Mouse (Mus musculus) heart, embryonic 12.5 days (tissue): Measurements from ENCODE around the gene Cutc. TPM values are rescaled to one million over a fixed set of nuclear protein-coding genes. Genes with fewer than 3 reads are reported as not detected.

Experiments used
- ATAC-seq: fragments of 200-750 bp; cut with Nextera tagmentation; 2 replicates; pipeline ENCODE4 v1.8.0; 2017; ENCODE audit warnings: moderate TSS enrichment, moderate library complexity; ENCODE audit not compliant: insufficient number of reproducible peaks, low FRiP score
- H3K27ac ChIP-seq: fragments of 300-500 bp; sonication (generic); 2 replicates; pipeline ENCODE4 v1.5.1; 2016; ENCODE audit warnings: mild to moderate bottlenecking, moderate library complexity; ENCODE audit not compliant: poor library complexity, severe bottlenecking
- H3K27me3 ChIP-seq: fragments of 300-500 bp; sonication (generic); replicated peaks from 2 replicates; pipeline ENCODE4 v1.6.1; 2016; ENCODE audit warnings: mild to moderate bottlenecking, moderate library complexity
- H3K36me3 ChIP-seq: fragments of 300-500 bp; sonication (generic); 2 replicates; pipeline ENCODE4 v1.6.1; 2016; ENCODE audit warnings: mild to moderate bottlenecking, moderate library complexity
- H3K4me1 ChIP-seq: fragments of 300-500 bp; sonication (generic); replicated peaks from 2 replicates; pipeline ENCODE4 v1.6.1; 2016; ENCODE audit warnings: mild to moderate bottlenecking
- H3K4me2 ChIP-seq: fragments of 300-500 bp; sonication (generic); 2 replicates; pipeline ENCODE4 v1.6.1; 2016; ENCODE audit warnings: mild to moderate bottlenecking, moderate library complexity
- H3K4me3 ChIP-seq: fragments of 300-500 bp; sonication (generic); 2 replicates; pipeline ENCODE4 v1.5.1; 2016; ENCODE audit warnings: mild to moderate bottlenecking
- H3K9ac ChIP-seq: fragments of 300-500 bp; sonication (generic); 2 replicates; pipeline ENCODE4 v1.6.1; 2016; ENCODE audit warnings: mild to moderate bottlenecking, moderate library complexity
- H3K9me3 ChIP-seq: fragments of 300-500 bp; sonication (generic); replicated peaks from 2 replicates; pipeline ENCODE4 v1.6.1; 2016; ENCODE audit warnings: mild to moderate bottlenecking, moderate library complexity
- WGBS: fragments of 180-500 bp; shearing (Covaris S2); methylation state at CpG from one replicate; pipeline ENCODE4 v1.1.7; 2016; 5-methylcytosine and 5-hydroxymethylcytosine counted together
- polyA plus RNA-seq: library from polyadenylated mRNA; unstranded; fragments of >200 nt; fragmentation: Nextera tagmentation; extraction: Ambion mirVana; gene quantifications from 2 replicates; pipeline ENCODE4 v1.2.1, GENCODE M21; 2016

Cutc gene
- polyA plus RNA-seq, 1 experiment from 2014 or later = 8.3 TPM

DNA sequence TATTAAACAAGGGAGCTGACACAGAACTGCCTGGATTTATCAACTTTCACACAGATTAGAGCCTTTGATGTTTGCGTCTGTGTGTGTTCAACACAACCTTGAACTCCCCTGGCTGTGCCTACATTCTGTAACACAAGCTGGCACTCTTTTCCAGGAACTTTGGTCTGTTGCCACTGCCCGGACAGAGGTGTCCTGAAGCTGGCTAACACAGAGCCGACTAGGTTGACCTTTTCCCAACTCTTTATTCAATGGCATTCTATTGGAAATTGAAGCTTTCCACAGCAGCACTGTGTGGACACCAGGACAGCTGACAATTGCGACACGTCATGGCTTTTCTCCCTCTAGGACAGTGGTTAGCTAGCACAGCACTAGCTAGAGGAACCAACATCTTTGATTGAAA, 44.4 kb downstream of the Cutc start:
- Histone ChIP-seq H3K4me3 (no peak overlapping the region), H3K27ac (no peak overlapping the region), H3K27me3 (no peaks in the 10 kb centered on the region), H3K9ac (no peak overlapping the region), H3K9me3 (no peaks in the 10 kb centered on the region), H3K4me2 (no peak overlapping the region), H3K36me3 (no peaks in the 10 kb centered on the region), H3K4me1 (no peaks in the 10 kb centered on the region)
- WGBS = 62% methylated on average over 5 of the region's 5 CpGs
- no peak for ATAC-seq

DNA sequence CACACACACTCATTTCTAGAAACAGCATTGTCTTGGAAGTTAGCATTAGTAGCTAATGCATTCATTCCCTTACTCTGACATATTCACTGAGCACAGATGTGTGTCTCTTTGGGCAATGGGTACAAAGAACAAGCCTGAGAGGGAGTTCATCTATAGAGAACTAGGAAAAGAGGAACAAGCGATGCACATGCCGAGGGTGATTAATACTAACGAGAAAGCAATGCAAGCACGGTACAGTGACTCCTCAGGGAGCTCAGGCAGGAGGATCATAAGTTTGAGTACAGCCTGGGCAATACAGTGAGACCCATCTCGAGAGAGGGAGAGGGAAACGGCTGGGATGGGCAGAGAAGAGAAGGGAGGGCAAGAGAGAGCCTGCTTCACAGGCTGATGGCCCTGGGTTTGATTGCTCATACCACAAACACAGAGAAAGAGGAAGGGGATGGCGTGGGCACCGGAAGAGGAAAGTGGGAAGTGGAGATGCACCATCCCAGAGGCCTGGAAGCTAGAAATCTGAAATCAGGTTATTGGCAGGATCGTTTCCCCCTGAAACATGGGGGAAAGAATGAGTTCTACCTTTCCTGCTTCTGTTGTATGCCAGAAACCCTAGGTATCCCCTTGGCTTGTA, 48.7 kb downstream of the Cutc start:
- no peaks in the 10 kb centered on the region for H3K9me3 ChIP-seq
- no peaks in the 10 kb centered on the region for H3K4me1 ChIP-seq
- H3K27ac ChIP-seq = no peak overlapping the region
- no peak overlapping the region for H3K9ac ChIP-seq
- H3K36me3 ChIP-seq = no peaks in the 10 kb centered on the region
- ATAC-seq = no peak
- no peak overlapping the region for H3K4me3 ChIP-seq
- no peaks in the 10 kb centered on the region for H3K27me3 ChIP-seq
- 69% methylated on average over 9 of the region's 9 CpGs for WGBS
- H3K4me2 ChIP-seq = no peak overlapping the region

DNA sequence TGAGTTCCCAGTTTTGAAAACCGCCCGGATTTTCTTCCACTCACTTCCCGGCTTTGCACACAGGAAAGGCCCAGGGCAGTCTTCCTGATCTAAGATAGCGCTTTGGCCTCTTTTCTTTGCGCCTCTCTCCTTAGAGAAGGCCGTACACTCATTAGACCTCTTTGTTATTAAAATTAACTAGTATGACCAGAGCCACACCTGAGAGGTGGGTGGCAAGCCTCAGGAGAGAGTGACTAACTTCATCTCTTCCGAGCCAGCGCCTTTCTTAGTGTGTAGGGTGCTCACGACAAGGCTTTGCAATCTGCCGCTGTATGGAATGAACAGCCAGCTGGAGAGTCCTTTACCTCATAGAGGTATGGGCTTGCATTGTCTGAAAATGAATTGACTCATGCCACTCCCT, 51.1 kb downstream of the Cutc start:
- H3K9ac ChIP-seq = no peak overlapping the region
- no peak overlapping the region for H3K27ac ChIP-seq
- no peaks in the 10 kb centered on the region for H3K27me3 ChIP-seq
- H3K4me2 ChIP-seq = no peak overlapping the region
- no peak for ATAC-seq
- no peaks in the 10 kb centered on the region for H3K9me3 ChIP-seq
- 72% methylated on average over 10 of the region's 10 CpGs for WGBS
- no peak overlapping the region for H3K4me3 ChIP-seq
- H3K4me1 ChIP-seq = no peaks in the 10 kb centered on the region
- no peaks in the 10 kb centered on the region for H3K36me3 ChIP-seq

DNA sequence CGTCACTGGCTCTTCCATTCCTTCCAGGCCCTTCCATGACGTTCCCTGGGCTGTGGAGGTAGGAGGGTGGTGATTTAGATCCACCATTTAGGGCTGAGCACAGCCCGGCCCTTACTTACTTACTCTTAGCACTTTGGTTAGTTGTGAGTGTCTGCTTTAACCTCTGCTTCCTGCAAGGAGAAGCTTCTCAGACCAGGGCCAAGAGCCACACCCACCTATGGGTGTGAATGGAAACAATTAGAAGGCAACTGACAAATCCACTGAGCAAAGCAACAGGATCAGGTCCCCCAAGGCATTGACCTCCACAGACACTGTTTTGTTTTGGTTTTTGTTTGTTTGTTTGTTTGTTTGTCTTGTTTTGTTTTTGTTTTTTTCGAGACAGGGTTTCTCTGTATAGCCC, 56.5 kb downstream of the Cutc start:
- H3K27me3 ChIP-seq = no peaks in the 10 kb centered on the region
- H3K9ac ChIP-seq = no peak overlapping the region
- H3K36me3 ChIP-seq = no peaks in the 10 kb centered on the region
- H3K4me1 ChIP-seq = 0 out of 2 replicates have a peak, but pooled peaks cover 4% of the 10 kb centered on the region
- no peak overlapping the region for H3K4me2 ChIP-seq
- no peaks in the 10 kb centered on the region for H3K9me3 ChIP-seq
- no peak for ATAC-seq
- 37% methylated on average over 4 of the region's 4 CpGs for WGBS
- no peak overlapping the region for H3K27ac ChIP-seq
- no peak overlapping the region for H3K4me3 ChIP-seq

DNA sequence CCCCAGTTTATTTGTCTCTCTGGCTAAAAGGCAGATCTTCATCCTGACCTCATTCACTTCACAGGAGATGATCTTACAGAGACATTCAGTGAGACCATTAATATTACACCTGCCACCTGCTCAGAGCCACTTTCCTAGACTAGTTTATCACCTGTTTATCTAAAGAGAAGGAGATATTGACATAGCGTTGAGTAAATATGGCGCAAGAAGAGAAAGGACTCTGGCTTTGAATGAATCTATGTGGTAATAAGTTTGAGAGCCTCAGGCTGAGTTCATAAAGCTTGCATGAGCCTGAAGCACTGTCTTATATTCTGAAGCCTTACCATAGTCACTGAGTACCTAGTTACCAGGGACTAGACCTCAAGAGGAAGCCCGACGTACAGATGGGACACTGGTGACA, 58.6 kb downstream of the Cutc start:
- Histone ChIP-seq H3K9ac (no peak overlapping the region), H3K27me3 (no peaks in the 10 kb centered on the region), H3K36me3 (no peaks in the 10 kb centered on the region), H3K9me3 (no peaks in the 10 kb centered on the region), H3K4me1 (0 out of 2 replicates have a peak, but pooled peaks cover 6% of the 10 kb centered on the region), H3K27ac (no peak overlapping the region), H3K4me3 (no peak overlapping the region), H3K4me2 (no peak overlapping the region)
- WGBS = 87% methylated on average over 4 of the region's 4 CpGs
- no peak for ATAC-seq

DNA sequence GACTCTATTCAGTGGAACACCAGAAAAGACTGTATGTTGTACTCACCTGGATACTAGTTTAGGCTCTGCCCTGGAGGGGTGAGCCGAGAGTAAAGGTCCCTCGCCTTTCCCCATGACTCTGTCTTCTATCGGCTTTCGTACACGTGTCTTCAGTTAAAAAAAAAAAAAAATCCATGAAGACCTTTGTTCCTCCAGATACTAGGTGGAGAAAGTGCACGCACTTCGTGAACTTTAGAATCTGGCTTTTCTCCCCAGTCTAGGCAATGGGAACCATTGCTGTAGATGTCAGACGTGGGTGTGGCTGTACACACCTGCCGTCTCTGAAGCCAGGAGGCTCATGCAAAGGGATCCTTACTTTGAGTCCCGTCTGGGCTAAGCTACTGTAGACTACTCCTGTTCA, 60.5 kb downstream of the Cutc start:
- H3K9ac ChIP-seq = no peak overlapping the region
- WGBS = 78% methylated on average over 10 of the region's 10 CpGs

DNA sequence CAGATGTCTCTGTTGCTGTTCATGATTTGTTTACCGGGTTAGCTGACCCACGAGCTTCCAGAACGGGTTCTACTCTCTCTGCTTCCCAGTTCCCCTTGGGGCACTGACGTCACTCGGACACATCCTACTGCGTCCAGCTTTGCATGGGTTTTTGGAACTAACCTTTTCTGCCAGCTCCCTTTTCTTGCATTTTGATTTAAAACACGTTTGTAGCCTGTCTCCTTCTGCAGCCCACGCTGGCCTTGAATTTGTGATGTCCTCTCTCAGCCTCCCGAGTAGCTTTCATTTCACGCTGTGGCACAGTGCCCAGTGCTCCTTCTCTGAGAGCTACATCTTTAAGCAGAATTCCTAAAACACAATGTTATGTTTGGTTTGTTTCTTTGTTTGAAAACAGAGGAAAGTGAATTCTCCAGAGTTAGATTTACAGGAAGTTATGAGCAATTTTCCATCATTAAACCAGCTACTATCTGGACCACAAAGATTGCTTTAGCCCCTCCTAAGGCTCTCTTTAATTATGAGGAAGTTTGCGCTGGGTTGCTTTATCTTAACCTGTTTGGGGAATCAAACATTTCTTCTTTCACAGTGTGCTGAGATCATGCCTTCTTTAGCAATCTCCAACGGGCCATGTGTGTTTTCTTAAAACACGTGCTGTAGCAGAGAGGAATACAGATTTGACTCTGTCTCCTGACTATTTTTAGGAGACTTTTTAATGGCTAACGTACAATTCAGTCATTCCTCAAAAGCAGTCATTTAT, 63.0 kb downstream of the Cutc start:
- peak overlapping the region; percentile 23; the same call in 1 of the 2 replicates for H3K4me2 ChIP-seq
- no peak overlapping the region for H3K4me3 ChIP-seq
- ATAC-seq = no peak
- no peak overlapping the region for H3K9ac ChIP-seq
- no peaks in the 10 kb centered on the region for H3K36me3 ChIP-seq
- no peak overlapping the region for H3K27ac ChIP-seq
- WGBS = 63% methylated on average over 14 of the region's 14 CpGs
- 0 out of 2 replicates have a peak, but pooled peaks cover 5% of the 10 kb centered on the region for H3K4me1 ChIP-seq
- H3K27me3 ChIP-seq = no peaks in the 10 kb centered on the region
- H3K9me3 ChIP-seq = no peaks in the 10 kb centered on the region

More for the DNA sequence above, 60.5 kb downstream of the Cutc start:
- H3K4me2 ChIP-seq = no peak overlapping the region
- 0 out of 2 replicates have a peak, but pooled peaks cover 9% of the 10 kb centered on the region for H3K4me1 ChIP-seq
- H3K27me3 ChIP-seq = no peaks in the 10 kb centered on the region
- H3K36me3 ChIP-seq = no peaks in the 10 kb centered on the region
- H3K27ac ChIP-seq = no peak overlapping the region
- no peaks in the 10 kb centered on the region for H3K9me3 ChIP-seq
- no peak for ATAC-seq
- no peak overlapping the region for H3K4me3 ChIP-seq

Other genes with a start within 250 kb of the Cutc start
- gene Got1, start 228.4 kb upstream of the Cutc start, polyA plus RNA-seq = 180 and 181 TPM in 2 replicates
- gene Nkx2-3, start 140.7 kb upstream of the Cutc start, polyA plus RNA-seq = not detected in 2 replicates
- gene Slc25a28, start 78.1 kb upstream of the Cutc start, polyA plus RNA-seq = 11.1 and 12.6 TPM in 2 replicates
- 6.6 and 8.0 TPM in 2 replicates for gene Entpd7, start 63.3 kb upstream of the Cutc start, polyA plus RNA-seq
- gene Cox15, start within 50 bp of the Cutc start, polyA plus RNA-seq = 12.3 and 13.0 TPM in 2 replicates
- 0.45 TPM in 1 of 2 replicates, not detected in the other for gene Abcc2, start 29.2 kb downstream of the Cutc start, polyA plus RNA-seq
- 11.8 and 11.9 TPM in 2 replicates for gene Dnmbp, start 187.2 kb downstream of the Cutc start, polyA plus RNA-seq
- gene Cpn1, start 233.6 kb downstream of the Cutc start, polyA plus RNA-seq = 0.86 and 1.6 TPM in 2 replicates